Mouse (Mus musculus) bone marrow, adult 2 months (tissue): ENCODE measurements at regions not wholly inside any gene's neighbourhood (a gene's known extent, or its start where the extent isn't known, plus 50 kb on each side); places are given as distances from the start of the nearest gene placed in this dataset.

Experiments
- CTCF ChIP-seq: fragments of 200-500 bp; IDR thresholded peaks from 2 replicates; pipeline ENCODE4 v1.5.1; 2011; ENCODE audit warnings: low read length, control low read depth; ENCODE audit not compliant: control insufficient read depth, insufficient read depth
- POLR2A ChIP-seq: fragments of 200-500 bp; IDR thresholded peaks from 2 replicates; pipeline ENCODE4 v1.6.1; 2011; ENCODE audit warnings: low read depth, mild to moderate bottlenecking, control low read depth, low read length, borderline replicate concordance; ENCODE audit not compliant: control insufficient read depth

GRCm38 (mm10) chr6:89035836-89036156 lies 133.7 kb downstream of the Tpra1 start:
- no peak for TF ChIP-seq POLR2A
- no peak for TF ChIP-seq CTCF
